Mouse (Mus musculus) gastrocnemius, postnatal 4 days (tissue): Measurements from ENCODE around the gene Serpina3m. TPM values are rescaled to one million over a fixed set of nuclear protein-coding genes. Genes with fewer than 3 reads are reported as not detected.
A peak's percentile ranks its signal among the peaks of the same experiment; 100 is the strongest.
"Not testable (repeated sequence)": the region's sequence is repeated elsewhere in the genome, so short reads cannot be mapped to it uniquely, and the experiment has no call there.

Experiments used
- DNase-seq, 2 experiments: peaks; one replicate each; pipeline ENCODE4 v3.0.0; 2021 to 2022; ENCODE audit warnings: low spot score in 2 of 2, mixed read lengths in 2 of 2
- long read RNA-seq, 2 experiments: library from polyadenylated mRNA; stranded (forward); transcript quantifications; one replicate each; pipeline ENCODE4 v2.0.0; 2021
- total RNA-seq, 2 experiments: library from RNA; stranded (reverse); gene quantifications; 2 replicates each; pipeline ENCODE4 v1.2.3; 2021

Serpina3m gene
- total RNA-seq: under 1 TPM; 0.17 to 0.93 TPM
- long read RNA-seq, experiment 1, partial matches to known transcripts: 2 of 2 reads
- long read RNA-seq, experiment 1, other reads (novel, unspliced or antisense): 0 of 2 reads
- long read RNA-seq, experiment 2: 0 reads

GRCm38 (mm10) chr12:104338226-104338625 lies at the start of gene Serpina3m, which contains the start of gene Serpina3k:
Serpina3m (plus strand) TSS chr12:104338486.
Serpina3k (plus strand) TSS chr12:104338486.
- not testable (repeated sequence) for DNase-seq

- DNase-seq: no peak
Measured at GRCm38 (mm10) chr12:104289872-104290271, 48.4 kb upstream of the Serpina3m start.

GRCm38 (mm10) chr12:104293963-104294362 lies 44.3 kb upstream of the Serpina3m start:
- no peak for DNase-seq

DNA sequence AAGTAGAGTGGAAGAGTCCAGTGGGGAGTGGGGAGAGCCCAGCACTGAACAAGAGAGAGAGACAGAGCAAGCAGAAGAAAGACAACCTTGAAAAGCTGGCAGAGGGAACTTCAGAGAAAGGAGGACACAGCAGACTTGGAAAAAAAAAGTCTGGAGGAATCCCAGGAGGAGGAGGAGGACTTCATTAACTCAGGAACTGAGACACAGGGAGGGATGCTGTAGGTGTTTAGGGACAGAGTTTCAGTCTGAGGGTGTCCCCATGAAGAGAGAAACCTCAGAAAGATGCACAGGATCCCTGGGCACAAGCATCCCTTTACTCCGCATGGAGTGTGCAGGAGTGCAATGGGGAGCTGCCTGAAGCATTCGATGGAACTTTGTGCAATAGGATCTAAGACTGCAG lies 40.2 kb upstream of the Serpina3m start:
- DNase-seq: no peak

GRCm38 (mm10) chr12:104305991-104306390 lies 32.3 kb upstream of the Serpina3m start:
- DNase-seq: no peak

DNA sequence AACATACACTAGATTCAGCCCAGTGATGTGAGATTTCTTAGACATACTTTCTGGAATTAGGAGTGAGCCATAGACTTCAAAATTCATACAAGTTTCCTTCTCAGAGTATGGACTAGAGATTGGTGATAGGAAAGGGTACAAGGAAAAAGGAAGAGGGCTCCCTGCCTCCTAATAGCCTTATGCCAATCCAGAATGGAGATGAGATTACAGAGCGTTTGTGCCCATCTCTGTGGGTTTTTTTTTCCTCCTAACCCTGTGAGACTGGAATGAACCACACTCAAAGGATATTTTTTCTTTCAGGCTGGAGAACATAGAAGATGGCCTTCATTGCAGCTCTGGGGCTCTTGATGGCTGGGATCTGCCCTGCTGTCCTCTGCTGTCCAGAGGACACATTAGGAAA lies 24.0 kb upstream of the Serpina3m start, which contains the start of gene Serpina3j:
TSS of gene Serpina3j (plus strand) at position 301 of the 400 bp plus-strand sequence.
- no peak for DNase-seq

GRCm38 (mm10) chr12:104322454-104322853 lies 15.8 kb upstream of the Serpina3m start:
- no peak for DNase-seq

GRCm38 (mm10) chr12:104331701-104332100 lies 6.6 kb upstream of the Serpina3m start:
- no peak for DNase-seq

- not testable (repeated sequence) for DNase-seq
Measured at GRCm38 (mm10) chr12:104336873-104337272, 1.4 kb upstream of the Serpina3m start.

DNA sequence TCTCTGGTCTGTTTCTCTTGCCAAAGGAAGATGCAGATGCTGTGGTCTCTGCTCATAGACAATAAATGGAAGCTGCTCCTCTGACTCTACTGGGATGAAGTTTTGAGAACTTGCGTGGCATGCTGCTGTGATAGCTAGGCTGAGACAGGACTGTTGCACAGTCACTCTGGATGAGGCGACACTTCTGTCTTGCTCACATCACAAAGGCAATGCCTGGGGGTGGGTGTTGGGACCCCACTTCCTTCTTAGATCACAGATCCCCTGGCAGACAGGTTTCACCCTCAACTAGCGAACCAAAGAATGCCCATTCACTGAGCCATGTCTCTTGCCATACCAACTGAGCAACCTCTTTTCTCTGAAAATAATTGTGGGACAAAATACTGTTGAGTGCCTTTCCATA lies 419 bp downstream of the Serpina3m start:
- no peak for DNase-seq

- DNase-seq: not testable (repeated sequence)
Measured at GRCm38 (mm10) chr12:104342489-104342888, 4.2 kb downstream of the Serpina3m start.

DNA sequence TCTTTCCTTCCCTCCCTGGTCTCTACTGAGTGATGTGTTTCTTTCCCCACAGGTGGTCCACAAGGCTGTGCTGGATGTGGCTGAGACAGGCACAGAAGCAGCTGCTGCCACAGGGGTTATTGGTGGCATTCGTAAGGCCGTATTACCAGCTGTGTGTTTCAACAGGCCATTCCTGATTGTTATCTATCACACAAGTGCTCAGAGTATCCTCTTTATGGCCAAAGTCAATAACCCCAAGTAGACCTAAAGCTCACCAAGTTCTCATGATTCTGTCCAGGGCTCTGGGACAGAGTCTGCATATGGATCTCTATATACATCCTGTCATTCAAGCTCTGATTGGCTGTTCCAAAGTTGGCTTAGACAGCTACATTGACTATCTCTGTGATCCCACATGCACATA lies 6.9 kb downstream of the Serpina3m start:
- DNase-seq: no peak

DNA sequence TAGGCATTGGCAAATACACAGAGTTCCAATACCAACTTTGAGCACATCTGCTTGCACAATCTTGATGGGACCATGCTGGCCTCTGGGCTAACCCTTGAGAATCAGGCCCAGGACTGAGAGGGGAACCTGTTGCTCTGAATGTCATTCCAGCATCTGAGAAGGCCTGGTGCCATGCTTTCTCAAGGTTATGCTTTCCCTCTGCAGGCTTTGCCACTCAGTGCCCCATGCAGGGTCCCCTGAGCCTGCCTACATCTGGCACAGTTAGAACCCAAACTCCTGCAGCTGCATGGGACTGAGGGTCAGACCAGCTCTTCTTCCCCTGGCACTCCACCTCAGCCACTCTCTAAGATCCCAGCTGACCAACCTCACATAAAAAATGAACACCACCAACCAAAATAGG lies 7.4 kb downstream of the Serpina3m start:
- no peak for DNase-seq

DNA sequence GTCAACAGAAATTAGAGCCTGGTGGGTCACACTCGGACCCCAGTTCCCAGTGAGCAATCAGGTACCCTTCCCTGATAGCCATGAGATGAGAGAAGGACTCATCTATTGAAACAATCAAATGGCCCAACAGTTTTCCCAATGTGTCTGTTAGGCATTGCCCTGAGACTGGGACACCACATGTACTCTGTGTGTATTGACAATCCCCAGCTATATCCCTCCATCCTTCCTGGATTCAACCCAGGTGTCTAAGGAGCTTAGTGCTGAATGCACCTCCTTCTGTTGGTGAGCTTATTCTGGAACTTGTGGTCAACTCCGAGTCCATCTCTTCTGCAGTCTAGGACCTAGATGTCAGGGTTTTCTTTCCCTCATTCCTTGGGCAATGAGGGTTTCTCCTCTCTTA lies 8.8 kb downstream of the Serpina3m start:
- no peak for DNase-seq

GRCm38 (mm10) chr12:104351812-104352211 lies 13.5 kb downstream of the Serpina3m start:
- peak; percentile 18 to 26 for DNase-seq

DNA sequence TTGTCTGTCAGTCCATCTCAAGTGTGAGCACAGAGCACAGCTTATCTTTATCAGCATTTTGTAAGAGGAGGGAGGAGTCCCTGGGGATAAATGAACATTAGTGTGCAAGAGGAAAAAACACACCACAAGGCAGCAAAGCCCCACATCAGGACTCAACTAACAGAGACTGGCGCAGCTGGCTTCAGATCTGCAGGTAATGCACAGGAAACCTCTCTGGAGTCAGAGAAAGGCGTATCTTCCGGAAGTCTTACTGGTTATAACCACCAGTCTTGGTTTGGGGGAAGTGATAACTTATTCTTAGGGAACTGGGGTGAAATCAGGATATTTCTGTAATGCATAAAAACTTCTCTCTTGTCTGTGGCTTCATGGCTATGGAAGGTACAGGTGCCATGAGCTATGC lies 17.7 kb downstream of the Serpina3m start:
- no peak for DNase-seq

GRCm38 (mm10) chr12:104369986-104370385 lies 31.7 kb downstream of the Serpina3m start:
- no peak for DNase-seq

- DNase-seq: not testable (repeated sequence)
Measured at GRCm38 (mm10) chr12:104377179-104377578, 38.9 kb downstream of the Serpina3m start.

DNA sequence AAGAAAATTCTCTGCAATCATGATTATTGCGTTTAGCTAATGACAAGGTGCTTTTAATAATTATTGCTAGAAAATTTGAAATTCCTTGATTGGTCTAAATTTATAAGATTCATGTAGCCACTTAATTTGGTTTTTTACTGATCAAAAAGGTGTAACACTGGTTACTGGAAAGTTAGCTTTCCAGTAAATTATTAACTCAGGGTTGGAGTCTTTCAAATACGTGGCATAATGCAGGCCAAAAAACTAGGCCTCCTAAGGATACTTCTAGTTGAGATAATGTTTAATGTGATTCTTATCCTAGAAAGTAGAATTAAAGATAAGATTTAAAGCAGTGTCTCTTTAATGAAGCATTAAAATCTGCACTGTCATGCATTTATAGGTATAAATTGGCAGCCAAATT lies 40.1 kb downstream of the Serpina3m start:
- not testable (repeated sequence) for DNase-seq

GRCm38 (mm10) chr12:104378815-104379214 lies 40.5 kb downstream of the Serpina3m start:
- not testable (repeated sequence) for DNase-seq

DNA sequence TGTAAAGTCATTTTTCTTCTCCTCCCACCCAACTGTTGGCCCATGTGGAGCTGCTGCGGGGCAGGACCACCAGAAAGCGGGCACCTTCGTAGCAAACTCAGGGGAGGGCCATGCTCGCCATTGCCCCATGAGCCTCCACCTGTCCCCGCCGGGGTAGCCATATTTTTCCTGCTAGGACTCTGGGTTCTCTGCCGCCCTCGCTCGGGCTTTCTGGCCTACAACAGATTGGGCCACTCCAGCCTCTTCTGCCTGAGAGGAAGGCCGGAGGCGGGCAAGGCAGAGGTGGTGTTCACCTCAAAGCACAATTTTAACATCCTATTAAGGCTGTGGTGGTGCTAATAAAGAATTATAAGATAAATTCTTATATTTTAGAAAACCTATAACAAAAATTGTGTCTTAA lies 41.6 kb downstream of the Serpina3m start:
- DNase-seq: no peak

DNA sequence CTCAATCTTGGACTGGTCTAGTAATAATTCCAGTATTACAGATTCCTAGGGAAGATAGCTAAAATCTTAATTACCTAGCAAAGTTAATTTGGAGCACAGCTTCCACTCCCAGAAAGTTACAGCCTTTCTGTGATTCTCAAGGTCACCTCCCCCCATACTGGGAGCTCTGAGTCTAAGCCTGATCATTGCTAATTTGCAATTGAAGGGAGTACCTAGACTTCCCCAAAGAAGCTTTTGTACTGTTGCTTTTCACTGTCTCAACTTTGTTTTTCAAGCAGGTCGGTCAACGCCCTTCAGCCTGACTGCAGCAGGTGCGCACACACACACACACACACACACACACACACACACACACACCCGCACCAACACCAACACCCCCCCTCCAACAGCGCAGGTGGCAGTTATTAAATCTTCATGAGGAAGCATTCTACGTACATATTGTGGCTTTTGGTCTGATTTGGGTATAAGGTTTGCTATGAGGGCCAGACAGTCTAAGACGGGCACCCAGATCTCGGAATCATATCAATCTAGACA lies 42.9 kb downstream of the Serpina3m start:
- not testable (repeated sequence) for DNase-seq

- not testable (repeated sequence) for DNase-seq
Measured at GRCm38 (mm10) chr12:104385987-104386386, 47.7 kb downstream of the Serpina3m start.
